Mouse (Mus musculus) frontal cortex, postnatal 36 days (tissue): ENCODE data around the gene Grhl1.
"Not testable (repeated sequence)": the region's sequence is repeated elsewhere in the genome, so short reads cannot be mapped to it uniquely, and the experiment has no call there.

Experiments used
- DNase-seq, 2 experiments: peaks; one replicate each; pipeline ENCODE4 v3.0.0; 2022; ENCODE audit warnings: low spot score in 2 of 2

Grhl1 gene

GRCm38 (mm10) chr12:24592055-24592454, 20.0 kb downstream of the Grhl1 start:
- DNase-seq, result no peak

DNA sequence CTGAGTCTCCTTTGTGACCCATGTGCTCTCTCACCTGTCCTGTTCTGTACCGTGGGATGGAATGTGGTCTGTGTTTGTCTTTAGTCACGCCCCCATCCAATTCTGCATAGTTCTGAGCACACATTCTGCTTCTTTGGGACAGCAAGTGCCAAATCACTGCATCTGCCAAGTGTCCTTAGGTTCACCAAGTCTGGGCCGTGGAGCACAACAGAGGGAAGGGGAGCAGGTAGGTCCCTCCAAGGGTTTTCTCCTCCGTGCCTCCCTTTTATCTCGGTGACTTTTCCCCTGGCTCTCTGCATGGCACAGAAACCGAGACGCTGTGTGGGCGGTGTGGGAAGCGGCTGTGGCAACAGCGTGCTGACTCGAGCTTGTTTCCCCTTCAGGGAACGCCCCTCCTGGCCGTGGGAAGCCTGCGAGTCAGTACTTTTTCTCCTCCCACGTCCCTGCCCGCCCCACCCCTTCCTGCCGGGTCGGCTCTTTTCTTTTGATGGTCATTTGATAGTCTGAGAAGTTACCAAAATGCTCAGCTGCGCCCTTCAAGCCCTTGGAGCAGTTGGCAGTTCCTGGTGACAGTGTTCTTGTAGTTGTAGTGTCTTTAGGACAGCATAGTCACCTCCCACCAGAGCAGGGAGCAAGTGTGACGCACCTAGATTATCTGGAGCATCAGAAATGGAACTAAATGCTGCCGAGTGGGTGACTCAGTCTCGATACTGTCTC, 21.0 kb downstream of the Grhl1 start:
- peak; percentile 49 to 71 for DNase-seq

DNA sequence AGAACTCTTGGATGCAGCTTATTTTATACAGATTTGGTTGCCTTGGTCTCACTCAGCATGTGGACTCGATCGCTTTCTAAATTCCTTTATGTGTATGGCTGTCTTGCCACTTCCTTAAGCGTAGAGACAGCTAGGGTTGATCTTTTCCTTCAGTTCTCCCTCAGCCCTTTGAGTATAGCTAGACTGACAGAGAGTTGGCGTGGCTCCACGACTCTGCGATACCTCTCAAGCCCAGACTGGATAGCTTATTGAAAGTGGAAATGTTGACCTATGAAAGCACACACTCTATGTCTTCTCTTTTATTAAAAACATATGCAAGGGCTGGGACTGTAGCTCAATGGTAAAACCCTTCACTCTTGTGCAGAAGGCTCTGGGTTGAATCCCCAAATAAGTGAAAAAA, 25.3 kb downstream of the Grhl1 start:
- no peak for DNase-seq

DNA sequence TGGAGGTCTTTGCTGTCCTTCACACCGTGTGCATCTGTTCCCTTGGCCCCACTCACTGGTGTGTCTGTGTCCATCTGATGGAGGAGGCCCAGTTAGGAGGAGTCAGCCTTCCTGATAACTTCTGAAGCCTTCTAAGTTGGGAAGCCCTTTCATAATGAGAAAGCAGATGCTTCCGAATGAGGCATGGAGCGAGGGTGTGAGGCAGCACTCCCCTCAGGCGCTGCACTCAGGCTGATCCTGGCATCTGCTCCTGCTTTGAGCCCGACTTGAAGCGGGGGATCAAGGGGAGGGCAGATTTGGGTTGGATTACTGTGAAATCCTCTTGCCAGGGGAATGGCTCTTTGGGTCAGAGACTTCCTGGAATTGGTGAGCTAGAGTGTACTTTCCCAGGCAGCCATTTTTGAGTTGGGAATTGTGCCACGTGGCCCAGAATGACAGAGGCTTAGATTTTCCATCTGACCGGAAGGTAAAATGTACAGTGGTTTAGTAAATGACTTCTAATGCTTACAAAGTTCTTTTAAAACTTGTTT, 27.3 kb downstream of the Grhl1 start:
- no peak for DNase-seq

GRCm38 (mm10) chr12:24600074-24600473, 28.0 kb downstream of the Grhl1 start:
- DNase-seq, result no peak

- peak; percentile 71 to 84 for DNase-seq
Observed at GRCm38 (mm10) chr12:24600806-24601205, 28.7 kb downstream of the Grhl1 start.

DNA sequence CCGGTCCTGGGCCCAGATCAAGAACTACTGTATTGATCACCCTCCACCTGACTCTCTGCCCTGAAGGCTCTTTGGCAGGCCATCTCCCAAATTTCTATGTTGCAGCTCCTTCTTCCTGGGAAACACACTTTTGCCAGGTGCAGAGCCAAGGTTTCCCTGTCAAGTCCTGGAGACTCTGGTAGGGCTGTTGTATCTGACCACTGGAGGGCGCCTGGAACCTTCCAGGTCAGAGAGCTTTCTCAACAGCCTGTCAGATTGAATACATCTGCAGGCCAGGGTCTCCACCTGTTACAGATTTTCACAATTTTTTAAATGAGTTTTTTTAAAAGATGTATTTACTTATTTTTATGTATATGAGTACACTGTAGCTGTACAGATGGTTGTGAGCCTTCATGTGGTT, 31.2 kb downstream of the Grhl1 start:
- peak; percentile 58 to 74 for DNase-seq

DNA sequence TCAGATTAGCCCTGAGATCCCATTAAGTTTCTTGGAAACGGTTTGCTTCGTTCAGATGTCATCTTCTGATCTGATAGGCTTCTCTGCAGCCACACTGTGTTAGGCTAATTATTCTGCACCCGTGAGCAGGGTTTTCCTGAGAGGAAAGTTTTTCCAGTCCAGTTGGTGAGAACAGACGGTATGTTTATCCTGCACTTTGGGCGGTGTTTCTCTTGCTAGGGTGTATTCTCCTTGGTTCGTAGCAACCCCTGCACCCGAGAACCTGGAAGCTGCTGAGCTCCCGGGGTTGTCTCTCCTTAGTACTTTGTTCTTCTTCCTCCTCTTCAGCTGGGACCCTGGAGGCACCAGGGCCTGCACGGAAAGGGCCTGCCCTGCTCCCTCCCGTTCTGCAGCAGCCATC, 34.1 kb downstream of the Grhl1 start:
- no peak for DNase-seq

GRCm38 (mm10) chr12:24612591-24612990, 40.5 kb downstream of the Grhl1 start:
- DNase-seq, result no peak

DNA sequence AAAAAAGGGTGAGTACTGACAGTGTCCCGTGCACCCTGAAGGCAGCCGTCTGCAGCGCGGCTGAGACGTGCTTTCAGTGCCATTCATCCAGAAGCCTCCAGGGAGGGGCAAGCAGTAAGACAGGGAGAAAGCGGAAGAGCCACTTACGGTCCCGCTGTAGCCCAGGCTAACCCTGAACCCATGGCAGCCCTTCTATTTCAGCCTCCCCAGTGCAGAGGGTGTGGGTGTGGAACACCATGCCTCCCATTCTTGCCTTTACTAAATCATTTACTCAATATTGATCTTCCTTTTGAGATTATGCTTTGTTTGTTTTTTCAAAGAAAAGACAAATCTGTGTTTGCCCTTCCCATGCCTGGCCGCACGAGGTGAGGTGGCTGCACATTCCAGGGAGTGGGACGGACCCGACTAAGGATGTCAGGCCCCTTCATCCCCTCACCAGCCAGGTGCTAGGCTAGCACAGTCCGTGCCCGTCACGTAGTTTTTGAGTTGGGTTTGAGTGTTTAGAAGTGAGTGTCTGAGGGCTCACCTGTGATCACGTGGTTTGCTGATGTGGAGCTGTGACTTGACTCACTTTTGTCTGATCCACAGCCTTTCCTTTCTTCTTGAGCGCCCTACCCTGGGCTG, 42.5 kb downstream of the Grhl1 start:
- DNase-seq, result no peak

DNA sequence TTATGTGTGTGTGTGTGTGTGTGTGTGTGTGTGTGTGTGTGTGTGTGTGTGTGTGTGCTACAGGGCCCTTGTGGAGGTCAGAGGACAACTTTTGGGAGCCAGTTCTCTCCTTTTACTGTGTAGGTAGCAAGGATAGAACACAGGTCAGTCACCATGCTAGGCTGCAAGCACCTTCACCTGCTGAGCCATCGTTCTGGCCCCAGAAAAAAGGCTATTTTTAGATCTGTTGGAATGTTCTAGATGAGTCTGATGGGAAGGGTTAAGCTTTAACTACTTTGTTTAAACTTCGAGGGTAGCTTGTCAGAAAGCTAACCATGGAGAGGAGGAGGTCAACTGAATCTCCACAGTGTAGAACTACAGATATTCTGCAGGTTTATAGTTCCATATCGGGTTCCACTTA, 43.1 kb downstream of the Grhl1 start:
- no peak for DNase-seq

DNA sequence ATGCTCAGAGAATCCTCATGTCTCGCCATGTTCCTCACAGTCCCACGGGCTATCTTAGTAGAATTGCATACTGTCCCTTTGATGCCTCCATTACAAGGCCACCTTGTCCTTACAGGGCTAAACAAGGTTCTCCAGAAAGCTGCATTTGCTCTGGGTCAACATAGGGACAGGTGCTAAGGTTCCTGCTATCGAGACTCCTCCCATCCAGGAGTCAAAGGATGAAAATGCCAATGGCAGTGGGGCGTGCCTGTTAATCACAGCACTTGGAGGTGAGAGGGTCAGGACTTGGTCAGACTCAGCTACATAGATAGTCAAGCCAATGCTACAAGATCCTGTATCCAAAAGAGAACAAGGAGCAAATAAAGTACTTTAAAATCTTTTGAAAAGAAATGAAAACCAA, 47.4 kb downstream of the Grhl1 start:
- DNase-seq, result no peak

DNA sequence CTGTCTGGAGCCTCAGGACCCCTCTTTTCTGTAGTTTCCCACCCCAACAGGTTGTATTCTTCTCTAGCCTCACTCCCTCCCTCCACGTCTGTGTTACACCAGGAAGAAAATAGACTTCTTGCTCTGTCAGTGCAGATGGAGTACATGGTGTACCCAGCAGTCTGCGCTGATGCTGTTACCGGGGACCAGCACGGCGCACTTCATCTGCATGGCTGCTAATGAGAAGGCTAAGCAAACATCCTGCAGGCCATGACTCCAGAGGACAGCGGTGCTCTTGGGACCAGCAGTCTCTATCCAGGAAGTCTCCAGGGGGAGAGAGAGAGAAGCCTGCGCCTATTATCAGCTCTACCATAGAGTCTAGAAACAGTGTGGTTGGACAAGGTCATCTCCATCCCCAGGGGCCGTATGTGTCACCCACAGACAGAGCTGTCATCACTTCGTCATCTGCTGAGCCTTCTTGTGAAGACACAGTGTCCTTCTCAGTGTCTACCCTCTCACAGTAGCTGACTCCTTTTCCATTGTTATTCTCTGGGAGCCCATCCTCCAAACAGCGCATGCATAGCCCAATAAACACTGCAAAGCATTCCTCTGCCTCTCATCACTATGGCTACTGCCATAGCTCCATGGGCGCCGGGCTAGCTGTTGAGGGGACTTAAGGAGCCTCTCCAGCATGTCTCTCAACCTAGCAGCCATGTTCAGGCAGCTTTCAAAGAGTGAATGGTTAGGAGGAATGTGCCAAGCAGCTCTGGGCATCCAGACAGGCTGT, 51.6 kb downstream of the Grhl1 start:
- no peak for DNase-seq

GRCm38 (mm10) chr12:24626401-24626800, 54.3 kb downstream of the Grhl1 start:
- DNase-seq, result no peak

DNA sequence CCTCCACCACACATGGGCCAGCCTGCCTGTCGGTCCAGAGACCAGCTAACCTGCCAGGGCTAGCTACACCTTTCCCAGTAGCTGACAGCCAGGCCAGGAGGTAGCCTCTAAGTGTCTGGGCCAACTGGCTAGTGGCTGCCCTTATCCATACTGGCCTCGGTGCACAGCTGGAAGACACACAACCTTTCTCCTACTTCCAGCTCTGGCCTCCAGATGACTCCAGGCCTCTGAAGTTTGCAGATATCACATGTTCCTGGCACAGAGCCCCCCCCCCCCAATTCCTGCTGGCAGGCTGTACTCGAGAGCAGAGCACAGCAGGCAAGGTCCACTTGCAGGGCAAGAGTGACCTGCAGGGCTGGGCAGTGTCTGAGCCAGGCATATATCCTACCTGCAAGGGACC, 55.1 kb downstream of the Grhl1 start:
- no peak for DNase-seq

- no peak for DNase-seq
Observed at GRCm38 (mm10) chr12:24630220-24630619, 58.1 kb downstream of the Grhl1 start.

GRCm38 (mm10) chr12:24632404-24632803, 60.3 kb downstream of the Grhl1 start:
- DNase-seq, result no peak

- DNase-seq, result no peak
Observed at GRCm38 (mm10) chr12:24633753-24634191, 61.7 kb downstream of the Grhl1 start.

- no peak for DNase-seq
Observed at GRCm38 (mm10) chr12:24634212-24634611, 62.1 kb downstream of the Grhl1 start.

GRCm38 (mm10) chr12:24634648-24635047, 62.6 kb downstream of the Grhl1 start:
- no peak for DNase-seq

DNA sequence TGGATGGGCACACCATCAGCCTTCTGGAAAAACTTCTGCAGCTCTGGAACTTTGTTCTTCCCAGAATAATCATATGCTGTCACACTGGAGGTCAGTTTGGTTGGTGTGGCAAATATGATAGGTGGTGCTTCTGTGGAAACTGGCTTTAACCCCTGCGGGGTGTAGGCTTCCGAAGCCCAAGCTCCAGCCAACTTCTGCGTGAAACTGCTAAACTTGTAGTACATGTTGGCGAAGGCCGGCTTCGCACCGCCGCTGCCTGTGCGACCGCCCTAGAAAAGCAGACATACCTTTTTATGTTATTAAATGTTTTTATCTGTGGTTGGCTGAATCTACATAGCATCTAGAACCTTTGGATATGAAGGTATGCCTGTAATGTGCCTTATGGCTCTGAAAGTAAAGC, 66.7 kb downstream of the Grhl1 start:
- DNase-seq, result not testable (repeated sequence)

DNA sequence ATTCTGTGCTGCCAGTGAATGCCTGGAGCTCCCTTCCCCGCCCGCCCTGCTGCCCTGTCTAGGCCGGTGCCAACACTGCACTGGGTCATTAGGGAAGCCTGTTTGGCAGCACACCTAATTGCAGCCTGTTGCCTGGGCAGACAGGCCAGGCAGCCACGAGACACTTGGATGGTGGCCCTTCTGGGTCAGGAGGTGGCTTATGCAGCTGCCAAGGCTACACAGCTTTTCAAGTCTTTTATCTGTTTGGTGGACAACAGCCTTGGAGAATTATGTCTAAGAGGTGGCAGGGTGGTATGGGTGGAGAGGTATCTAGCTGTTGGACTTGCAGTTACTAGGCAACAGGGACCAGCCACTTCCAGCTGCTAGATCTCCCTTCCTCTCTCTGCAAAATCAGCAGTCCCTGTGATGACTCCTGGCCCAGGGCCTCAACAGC, 70.3 kb downstream of the Grhl1 start:
- peak; percentile 44 to 69 for DNase-seq
